13 mouse cellular contexts compared by ENCODE assay signal in the genomic region with DNA sequence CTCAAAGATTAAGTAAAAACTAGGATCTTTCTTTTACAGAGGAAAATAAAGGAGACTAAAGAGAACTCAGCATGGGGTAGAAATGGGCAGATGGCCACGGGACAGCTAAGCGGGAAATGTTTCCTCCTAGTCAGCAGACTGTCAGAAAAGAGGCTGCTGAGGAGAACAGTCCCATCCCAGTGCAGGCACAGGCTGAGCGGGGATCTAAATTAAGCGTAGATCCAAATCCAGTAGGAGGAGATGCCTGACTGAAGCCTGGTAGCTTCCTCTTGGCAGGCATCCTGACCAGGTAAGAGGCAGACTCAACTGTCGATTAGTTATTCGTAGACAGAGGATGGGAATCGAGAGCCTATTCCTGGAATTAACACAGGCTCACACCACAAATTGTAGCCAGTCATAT.
"Had no signal": no experiment of that assay in that cellular context is flagged by ENCODE, and none has a peak within 500 bp of the region (broad histone marks: within the 10 kb centered on the region; RNA-seq: fewer than 3 reads in every experiment).

No protein-coding gene starts in this region.

- H3K4me2 ChIP-seq: kidney, embryonic 15.5 days; liver, embryonic 13.5 days; midbrain, embryonic 12.5 days; midbrain, embryonic 15.5 days; neural tube, embryonic 12.5 days; neural tube, embryonic 15.5 days had no signal

- H3K36me3 ChIP-seq: kidney, embryonic 15.5 days; liver, embryonic 13.5 days; midbrain, embryonic 12.5 days; midbrain, embryonic 15.5 days; neural tube, embryonic 12.5 days; neural tube, embryonic 15.5 days had no signal

- H3K9ac ChIP-seq: kidney, embryonic 15.5 days; liver, embryonic 13.5 days; midbrain, embryonic 12.5 days; midbrain, embryonic 15.5 days; neural tube, embryonic 12.5 days; neural tube, embryonic 15.5 days had no signal

- H3K27ac ChIP-seq: kidney, embryonic 15.5 days; liver, embryonic 13.5 days; midbrain, embryonic 12.5 days; midbrain, embryonic 15.5 days; neural tube, embryonic 12.5 days; neural tube, embryonic 15.5 days had no signal

- H3K9me3 ChIP-seq: kidney, embryonic 15.5 days; liver, embryonic 13.5 days; midbrain, embryonic 12.5 days; midbrain, embryonic 15.5 days; neural tube, embryonic 12.5 days; neural tube, embryonic 15.5 days had no signal

- ATAC-seq: midbrain, embryonic 15.5 days had no signal

- H3K27me3 ChIP-seq: kidney, embryonic 15.5 days; liver, embryonic 13.5 days; midbrain, embryonic 12.5 days; midbrain, embryonic 15.5 days; neural tube, embryonic 12.5 days; neural tube, embryonic 15.5 days had no signal

- H3K4me1 ChIP-seq: kidney, embryonic 15.5 days; liver, embryonic 13.5 days; midbrain, embryonic 12.5 days; midbrain, embryonic 15.5 days; neural tube, embryonic 12.5 days; neural tube, embryonic 15.5 days had no signal

- H3K4me3 ChIP-seq: kidney, embryonic 15.5 days; liver, embryonic 13.5 days; midbrain, embryonic 12.5 days; midbrain, embryonic 15.5 days; neural tube, embryonic 12.5 days; neural tube, embryonic 15.5 days had no signal

- DNase-seq: kidney, postnatal 14 days; kidney, postnatal 4 days; liver, embryonic 13.5 days; lung, adult 2 months; lung, postnatal 14 days; lung, postnatal 4 days; thymus, adult 18-20 months; thymus, postnatal 36 days had no signal
